Mouse (Mus musculus): ENCODE data around the gene Cyp2ab1.
"Not testable (repeated sequence)": the region's sequence is repeated elsewhere in the genome, so short reads cannot be mapped to it uniquely, and the experiment has no call there.

Cyp2ab1 gene

DNA sequence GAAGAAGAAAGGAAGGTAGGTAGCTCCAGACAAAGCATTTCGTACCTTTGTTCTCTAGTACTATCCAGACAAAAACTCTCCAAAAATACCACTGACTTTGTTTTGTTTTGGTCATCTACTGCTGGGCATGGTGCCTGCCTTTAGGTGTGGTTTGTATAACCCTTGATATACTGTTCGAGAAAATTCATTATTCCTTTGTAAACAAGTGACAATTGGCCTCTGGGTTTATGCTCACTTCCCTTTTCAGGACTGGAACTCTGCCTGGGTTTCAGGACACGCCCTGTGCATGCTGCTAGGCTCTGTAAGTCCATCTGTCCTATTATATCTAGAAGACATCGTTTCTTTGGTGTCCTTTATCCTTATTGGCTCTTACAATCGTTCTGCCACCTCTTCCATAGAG, at the start of gene Cyp2ab1:
Gene Cyp2ab1, minus strand, starts transcription at position 119 of the 400 bp plus-strand sequence.
- no peak for DNase-seq (ENCODE audit: low read depth in 2 of 2, low spot score in 2 of 2)

GRCm38 (mm10) chr16:20371731-20372130, 46.5 kb upstream of the Cyp2ab1 start:
- DNase-seq (ENCODE audit: low read depth in 2 of 2, low spot score in 2 of 2) = no peak

GRCm38 (mm10) chr16:20368221-20368620, 43.0 kb upstream of the Cyp2ab1 start:
- no peak for DNase-seq (ENCODE audit: low read depth in 2 of 2, low spot score in 2 of 2)

GRCm38 (mm10) chr16:20362121-20362520, 36.9 kb upstream of the Cyp2ab1 start:
- no peak for DNase-seq (ENCODE audit: low read depth in 2 of 2, low spot score in 2 of 2)

DNA sequence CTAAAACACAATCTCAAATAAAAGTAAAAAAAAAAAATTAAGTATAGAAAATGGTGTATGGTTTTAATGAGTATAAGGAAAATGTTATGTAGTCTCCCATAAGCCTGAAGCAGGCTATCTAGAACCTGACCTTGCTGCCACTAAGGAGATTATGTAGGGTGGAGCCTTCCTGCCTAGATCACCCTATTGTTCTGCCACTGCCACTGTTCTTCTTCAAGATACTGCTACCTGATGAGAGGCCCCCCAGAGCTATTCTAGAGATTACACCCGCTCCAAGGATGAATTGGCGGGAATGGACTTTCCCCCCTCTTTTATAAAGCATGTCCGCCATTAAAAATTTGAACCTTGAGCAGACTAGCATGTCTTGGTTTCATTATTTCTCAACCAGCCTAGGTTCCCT, 36.3 kb upstream of the Cyp2ab1 start:
- not testable (repeated sequence) for DNase-seq (ENCODE audit: low read depth in 2 of 2, low spot score in 2 of 2)

GRCm38 (mm10) chr16:20359643-20360295, 34.6 kb upstream of the Cyp2ab1 start:
- no peak for DNase-seq (ENCODE audit: low read depth in 2 of 2, low spot score in 2 of 2)

DNA sequence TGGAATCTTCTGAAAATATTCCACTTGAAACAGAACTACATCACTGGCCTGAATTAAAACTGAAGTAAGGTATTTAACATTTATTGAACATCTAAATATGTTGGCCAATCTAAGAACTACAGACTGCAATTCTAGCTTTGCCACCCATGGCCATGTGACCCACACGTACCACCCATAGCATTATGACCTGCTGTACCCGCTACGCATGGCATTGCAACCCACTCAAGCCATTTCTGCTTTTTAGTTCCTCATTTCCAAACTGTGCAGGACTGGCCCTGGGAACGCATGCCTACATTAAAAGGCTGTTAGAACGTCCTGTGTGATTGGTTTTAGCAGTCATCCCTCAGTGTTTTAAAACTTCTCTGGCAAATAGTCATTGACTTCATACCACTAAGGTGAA, 32.6 kb upstream of the Cyp2ab1 start:
- DNase-seq (ENCODE audit: low read depth in 2 of 2, low spot score in 2 of 2) = no peak

- DNase-seq (ENCODE audit: low read depth in 2 of 2, low spot score in 2 of 2) = no peak
Measured at GRCm38 (mm10) chr16:20354762-20355161, 29.6 kb upstream of the Cyp2ab1 start.

DNA sequence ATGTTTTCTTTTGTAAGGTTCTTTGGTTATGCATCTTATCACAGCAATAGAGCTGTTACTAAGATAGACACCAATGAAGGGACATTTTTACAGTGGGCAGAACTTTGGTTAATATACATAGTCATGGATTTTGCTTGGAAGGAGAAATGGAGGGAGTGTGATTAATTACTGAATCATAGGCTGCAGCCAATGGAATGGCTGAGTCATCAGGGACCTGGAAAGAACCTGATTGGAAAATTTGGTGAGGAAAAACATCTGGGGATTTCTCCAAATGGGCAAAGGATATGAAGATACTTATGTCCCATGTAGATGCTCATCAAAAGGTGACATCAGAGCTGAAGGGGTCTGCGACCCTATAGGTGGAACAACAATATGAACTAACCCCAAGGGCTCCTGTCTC, 28.8 kb upstream of the Cyp2ab1 start:
- DNase-seq (ENCODE audit: low read depth in 2 of 2, low spot score in 2 of 2) = no peak

GRCm38 (mm10) chr16:20345464-20345863, 20.3 kb upstream of the Cyp2ab1 start:
- DNase-seq (ENCODE audit: low read depth in 2 of 2, low spot score in 2 of 2) = no peak

DNA sequence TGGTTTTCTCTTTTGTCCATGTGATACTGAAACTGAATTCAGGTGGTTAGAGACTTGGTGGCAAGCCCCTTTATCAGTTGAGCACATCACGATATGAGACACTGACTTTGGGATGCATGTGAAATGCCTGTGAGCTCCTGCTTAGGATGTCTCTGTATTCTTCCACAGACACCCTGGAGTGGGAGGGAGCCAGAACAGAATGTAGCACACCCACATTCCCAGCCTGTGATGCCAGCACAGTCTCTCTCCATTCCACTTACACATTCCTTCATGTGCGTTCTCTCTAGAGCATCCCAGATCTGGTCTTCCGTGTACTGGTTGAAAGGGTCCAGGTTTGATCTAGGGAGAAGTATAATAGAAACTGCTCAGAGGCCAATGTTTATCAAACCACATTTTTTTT, 13.4 kb upstream of the Cyp2ab1 start:
- no peak for DNase-seq (ENCODE audit: low read depth in 2 of 2, low spot score in 2 of 2)

- no peak for DNase-seq (ENCODE audit: low read depth in 2 of 2, low spot score in 2 of 2)
Measured at GRCm38 (mm10) chr16:20334918-20335317, 9.7 kb upstream of the Cyp2ab1 start.

DNA sequence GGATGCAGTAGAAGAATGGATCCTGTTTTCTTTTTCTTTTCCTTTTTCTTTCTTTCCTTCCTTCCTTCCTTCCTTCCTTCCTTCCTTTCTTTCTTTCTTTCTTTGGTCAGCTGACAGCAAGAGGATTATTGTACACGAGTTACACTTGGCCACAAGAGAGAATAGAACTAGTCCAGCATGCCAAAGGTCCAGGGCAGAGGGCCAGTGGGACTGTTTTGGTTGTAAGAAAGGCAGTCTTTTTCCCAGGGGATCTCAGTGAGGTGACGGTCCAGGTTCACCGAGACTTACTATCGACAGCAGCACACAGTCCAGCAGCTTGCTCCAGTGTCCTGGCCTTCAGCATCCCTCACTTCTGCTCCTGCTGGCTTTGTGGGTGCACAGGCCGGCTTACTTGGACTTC, 3.1 kb upstream of the Cyp2ab1 start:
- no peak for DNase-seq (ENCODE audit: low read depth in 2 of 2, low spot score in 2 of 2)

GRCm38 (mm10) chr16:20323907-20324306, 1.3 kb downstream of the Cyp2ab1 start:
- no peak for DNase-seq (ENCODE audit: low read depth in 2 of 2, low spot score in 2 of 2)

DNA sequence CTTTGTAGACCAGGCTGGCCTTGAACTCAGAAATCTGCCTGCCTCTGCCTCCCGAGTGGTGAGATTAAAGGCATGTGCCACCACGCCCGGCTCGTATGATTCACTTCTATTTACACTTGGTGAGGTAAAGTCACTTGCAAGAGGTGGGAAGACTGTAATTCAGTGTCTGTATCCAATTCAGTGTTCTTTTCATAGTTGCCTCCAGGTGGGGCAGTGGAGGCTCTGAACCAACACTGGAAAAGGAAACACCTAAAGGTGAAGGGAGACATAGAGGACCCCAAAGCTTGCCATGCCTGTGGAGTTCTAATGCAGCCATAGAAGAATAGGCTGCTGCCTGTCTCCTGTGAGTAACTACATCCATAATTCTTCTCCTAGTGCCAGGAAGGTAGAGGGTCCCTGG, 2.9 kb downstream of the Cyp2ab1 start:
- DNase-seq (ENCODE audit: low read depth in 2 of 2, low spot score in 2 of 2) = no peak

GRCm38 (mm10) chr16:20316770-20317169, 8.4 kb downstream of the Cyp2ab1 start:
- DNase-seq (ENCODE audit: low read depth in 2 of 2, low spot score in 2 of 2) = no peak

- DNase-seq (ENCODE audit: low read depth in 2 of 2, low spot score in 2 of 2) = no peak
Measured at GRCm38 (mm10) chr16:20315266-20315665, 9.9 kb downstream of the Cyp2ab1 start.

GRCm38 (mm10) chr16:20312272-20312671, 12.9 kb downstream of the Cyp2ab1 start:
- DNase-seq (ENCODE audit: low read depth in 2 of 2, low spot score in 2 of 2) = no peak

DNA sequence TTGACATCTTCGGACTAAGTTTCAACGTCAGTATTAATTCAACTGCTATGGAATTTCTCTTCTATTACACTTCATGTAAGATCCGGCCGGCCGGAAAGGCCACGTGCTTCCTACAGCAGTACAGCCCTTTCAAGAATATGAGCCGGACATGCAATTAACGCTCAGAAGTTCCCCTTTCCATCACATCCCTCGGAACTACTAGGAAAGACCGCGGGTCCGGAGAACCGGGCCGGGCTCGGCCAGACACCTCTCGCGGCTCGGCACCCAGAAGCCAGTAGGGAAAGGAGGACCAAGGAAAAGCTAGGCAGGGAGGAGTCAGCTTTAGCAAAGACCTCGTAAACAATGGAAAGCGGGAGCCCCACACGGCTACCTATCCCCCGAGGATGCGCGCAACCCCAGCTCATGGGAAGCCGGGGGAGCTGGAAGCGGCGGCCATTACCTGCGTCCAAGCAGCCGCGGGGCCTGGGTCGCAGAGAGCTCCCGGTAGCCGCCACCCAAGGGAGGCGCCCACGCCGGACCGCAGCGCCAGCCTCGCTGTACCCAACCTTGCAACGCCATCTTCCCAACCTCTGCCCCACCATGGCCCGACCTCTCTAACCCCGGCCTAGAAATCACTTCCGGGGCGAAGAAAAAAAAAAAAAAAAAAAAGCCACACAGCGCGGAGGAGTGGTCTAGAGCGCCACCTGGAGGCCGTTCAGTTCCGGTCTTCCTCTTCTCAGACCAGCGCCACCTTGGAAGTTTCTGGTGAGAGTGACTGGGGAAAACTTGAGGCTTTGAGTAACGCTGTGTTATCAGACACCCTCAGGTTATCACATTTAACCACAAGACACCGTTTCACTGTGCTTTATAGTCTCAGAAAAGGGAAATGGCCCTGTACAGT, 23.2 kb downstream of the Cyp2ab1 start, which contains the start of gene Parl:
Gene Parl, minus strand, starts transcription at position 618 of the 880 bp plus-strand sequence.
- peak; percentile 64 to 73 for DNase-seq (ENCODE audit: low read depth in 2 of 2, low spot score in 2 of 2)

GRCm38 (mm10) chr16:20300076-20300475, 25.1 kb downstream of the Cyp2ab1 start:
- no peak for DNase-seq (ENCODE audit: low read depth in 2 of 2, low spot score in 2 of 2)

DNA sequence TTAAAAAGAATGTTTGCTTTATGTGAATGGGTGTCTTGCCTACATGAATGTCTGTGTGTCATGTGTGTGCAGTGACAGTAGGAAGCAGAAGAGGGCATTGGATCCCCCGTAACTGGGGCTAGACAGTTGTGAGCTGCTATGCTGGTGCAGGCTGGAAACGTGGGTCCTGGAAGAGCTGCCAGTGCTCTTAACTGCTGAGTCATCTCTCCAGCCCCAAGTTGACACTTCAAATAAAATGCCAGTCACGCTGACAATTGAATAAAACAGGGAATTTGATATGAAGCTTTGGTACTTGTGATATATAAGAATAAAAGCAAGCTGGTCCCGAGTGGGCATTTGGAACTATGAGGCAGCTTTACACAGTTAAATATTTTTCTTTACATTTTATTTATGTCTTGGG, 45.0 kb downstream of the Cyp2ab1 start:
- no peak for DNase-seq (ENCODE audit: low read depth in 2 of 2, low spot score in 2 of 2)

DNA sequence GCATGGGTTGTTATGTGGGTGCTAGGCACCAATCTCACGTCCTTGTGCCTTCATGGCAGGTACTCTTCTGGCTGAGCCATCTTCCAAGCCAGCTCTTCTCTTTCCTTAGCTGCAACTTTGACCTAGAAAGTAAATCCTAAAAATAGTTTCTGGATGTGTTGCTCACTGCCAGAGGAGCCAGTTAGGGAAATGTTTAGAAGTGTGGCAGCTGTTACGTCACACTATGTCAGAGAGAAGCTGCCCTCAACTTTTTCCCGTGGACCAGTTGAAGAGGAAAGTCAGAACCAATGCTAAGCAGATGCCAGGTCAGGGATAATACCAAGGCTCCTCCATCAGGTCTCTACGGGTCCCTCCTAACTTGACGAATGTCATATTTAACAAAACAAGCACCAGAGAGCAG, 45.8 kb downstream of the Cyp2ab1 start:
- DNase-seq (ENCODE audit: low read depth in 2 of 2, low spot score in 2 of 2) = no peak
